Comparison of ENCODE assay signal across 22 mouse cellular contexts in genomic region chr4:155098572-155098971, GRCm38 (mm10). TPM values are rescaled to one million over a fixed set of nuclear protein-coding genes. Genes with fewer than 3 reads are reported as not detected.
"Had no signal": no experiment of that assay in that cellular context is flagged by ENCODE, and none has a peak within 500 bp of the region (broad histone marks: within the 10 kb centered on the region; RNA-seq: fewer than 3 reads in every experiment).

No protein-coding gene starts in this region.

- H3K4me2 ChIP-seq: limb, embryonic 13.5 days; liver, embryonic 12.5 days; liver, embryonic 15.5 days; lung, embryonic 15.5 days; neural tube, embryonic 12.5 days had no signal

- DNase-seq: kidney, adult 18-20 months; kidney, adult 9 months; kidney, postnatal 14 days; kidney, postnatal 4 days; layer of hippocampus, adult 9-11 months; liver; lung, adult 18-20 months; lung, postnatal 10 days; lung, postnatal 36 days; thymus, adult 2 months; thymus, postnatal 14 days; thymus, postnatal 4 days had no signal

- H3K27ac ChIP-seq: limb, embryonic 10.5 days; limb, embryonic 13.5 days; liver, embryonic 12.5 days; liver, embryonic 15.5 days; lung, embryonic 15.5 days; midbrain, embryonic 10.5 days; neural tube, embryonic 12.5 days; stomach, postnatal 0 days had no signal

- H3K36me3 ChIP-seq: limb, embryonic 10.5 days; liver, embryonic 12.5 days; liver, embryonic 15.5 days; lung, embryonic 15.5 days; midbrain, embryonic 10.5 days; neural tube, embryonic 12.5 days had no signal

- H3K4me1 ChIP-seq: liver, embryonic 15.5 days; lung, embryonic 15.5 days had no signal

- ATAC-seq: liver, embryonic 12.5 days; midbrain, embryonic 16.5 days had no signal

- H3K9ac ChIP-seq: limb, embryonic 13.5 days; liver, embryonic 12.5 days; liver, embryonic 15.5 days; lung, embryonic 15.5 days; neural tube, embryonic 12.5 days had no signal

- H3K9me3 ChIP-seq: limb, embryonic 10.5 days; limb, embryonic 13.5 days; liver, embryonic 12.5 days; liver, embryonic 15.5 days; lung, embryonic 15.5 days; megakaryocyte, embryonic 14.5 days; midbrain, embryonic 10.5 days; neural tube, embryonic 12.5 days had no signal

- H3K4me3 ChIP-seq: limb, embryonic 10.5 days; limb, embryonic 13.5 days; liver, embryonic 12.5 days; liver, embryonic 15.5 days; lung, embryonic 15.5 days; megakaryocyte, embryonic 14.5 days; midbrain, embryonic 10.5 days; neural tube, embryonic 12.5 days had no signal

- H3K27me3 ChIP-seq: limb, embryonic 13.5 days; liver, embryonic 12.5 days; liver, embryonic 15.5 days; lung, embryonic 15.5 days; neural tube, embryonic 12.5 days had no signal

RNA-seq across cellular contexts. Expression of gene Plch2, which starts 42.0 kb away (rescaled TPM):
- polyA plus RNA-seq: liver, embryonic 15.5 days had no signal
